Mouse (Mus musculus) lung, adult 2 months (tissue): Measurements from ENCODE around the gene Gm20388. TPM values are rescaled to one million over a fixed set of nuclear protein-coding genes. Genes with fewer than 3 reads are reported as not detected.

ENCODE experiments used
- DNase-seq: peaks from one replicate; pipeline ENCODE4 v3.0.0; 2022
- H3K4me1 ChIP-seq: fragments of 200-500 bp; 2 replicates; pipeline ENCODE4 v1.6.1; 2011; ENCODE audit warnings: low read length; ENCODE audit not compliant: control insufficient read depth, insufficient read depth
- H3K4me3 ChIP-seq: fragments of 200-500 bp; replicated peaks from 2 replicates; pipeline ENCODE3; 2011; ENCODE audit warnings: low read depth, mild to moderate bottlenecking, control low read depth, low read length; ENCODE audit errors: extremely low read depth
- CTCF ChIP-seq: fragments of 200-500 bp; IDR thresholded peaks from 2 replicates; pipeline ENCODE4 v1.5.1; 2011; ENCODE audit warnings: mild to moderate bottlenecking, low read length, control low read depth; ENCODE audit not compliant: insufficient read depth
- POLR2A ChIP-seq: fragments of 200-500 bp; IDR thresholded peaks from 2 replicates; pipeline ENCODE4 v1.6.1; 2011; ENCODE audit warnings: low read depth, mild to moderate bottlenecking, control low read depth, low read length, borderline replicate concordance; ENCODE audit errors: extremely low read depth
- WGBS: fragments of 180-500 bp; shearing (Covaris S2); methylation state at CpG from one replicate; pipeline ENCODE4 v1.1.7; 2018; 5-methylcytosine and 5-hydroxymethylcytosine counted together
- polyA plus RNA-seq: library from polyadenylated mRNA; depleted of rRNA; stranded (reverse); fragments of >200 nt; gene quantifications from 2 replicates; pipeline ENCODE4 v1.2.3, GENCODE M21; 2012

The Gm20388 gene
- polyA plus RNA-seq, 1 experiment: 67.8 TPM

DNA sequence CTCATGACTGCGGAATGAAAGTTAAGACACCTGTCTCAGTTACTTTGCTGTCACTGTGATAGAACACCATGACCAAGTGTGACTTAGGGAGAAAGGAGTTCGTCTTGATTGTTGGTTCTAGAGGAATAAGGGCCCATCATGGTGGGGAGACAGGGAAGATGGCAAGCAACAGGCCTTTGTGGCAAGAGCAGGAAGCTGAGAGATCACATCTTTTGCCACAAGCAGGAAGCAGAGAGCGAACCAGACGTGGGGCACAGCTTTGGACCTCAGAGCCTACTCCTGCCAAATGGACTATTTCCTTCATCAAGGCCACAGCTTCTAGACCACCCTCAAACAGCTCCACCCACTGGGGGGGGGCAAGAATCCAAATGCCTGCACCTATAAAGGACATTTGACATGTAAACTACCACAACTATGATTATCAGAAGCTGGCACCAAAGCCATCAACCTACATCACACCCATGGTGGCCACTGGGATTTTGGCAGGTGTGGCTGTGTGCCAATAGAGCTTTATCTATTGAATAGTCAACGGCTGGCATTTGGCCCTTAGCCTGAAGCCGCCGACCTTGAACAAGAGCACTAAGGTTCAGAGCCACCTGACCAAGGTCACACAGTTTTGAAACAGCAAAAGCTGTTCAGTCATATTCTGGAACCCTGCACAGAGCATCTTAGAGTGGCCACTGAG lies 2854.3 kb downstream of the Gm20388 start:
- DNase-seq: no peak
- no peaks in the 10 kb centered on the region for H3K4me1 ChIP-seq
- no peak overlapping the region for H3K4me3 ChIP-seq
- 71% methylated on average over 7 of the region's 7 CpGs for WGBS
- TF ChIP-seq POLR2A (no peak), CTCF (no peak)

DNA sequence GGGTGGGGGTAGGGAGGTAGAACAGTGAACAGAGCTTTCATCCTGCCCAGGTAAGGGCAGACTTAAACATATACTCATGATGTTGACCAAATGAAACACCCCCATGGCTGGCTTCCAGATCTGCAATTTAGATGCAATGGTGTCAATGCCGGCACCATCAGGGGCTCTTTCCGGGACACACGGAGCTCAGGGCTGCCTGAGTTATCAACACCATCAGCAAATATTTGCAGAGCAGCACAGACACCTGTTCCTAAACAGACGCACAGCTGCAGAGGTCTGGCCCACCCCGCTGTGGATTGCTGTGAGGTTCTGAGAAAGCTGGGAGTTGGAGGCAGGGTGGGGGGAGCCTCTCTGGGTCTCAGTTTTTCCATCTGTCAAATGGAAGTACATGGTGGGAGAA lies 2855.5 kb downstream of the Gm20388 start:
- Histone ChIP-seq H3K4me1 (no peaks in the 10 kb centered on the region), H3K4me3 (no peak overlapping the region)
- 39% methylated on average over 5 of the region's 5 CpGs for WGBS
- TF ChIP-seq CTCF (no peak), POLR2A (no peak)
- DNase-seq: no peak

DNA sequence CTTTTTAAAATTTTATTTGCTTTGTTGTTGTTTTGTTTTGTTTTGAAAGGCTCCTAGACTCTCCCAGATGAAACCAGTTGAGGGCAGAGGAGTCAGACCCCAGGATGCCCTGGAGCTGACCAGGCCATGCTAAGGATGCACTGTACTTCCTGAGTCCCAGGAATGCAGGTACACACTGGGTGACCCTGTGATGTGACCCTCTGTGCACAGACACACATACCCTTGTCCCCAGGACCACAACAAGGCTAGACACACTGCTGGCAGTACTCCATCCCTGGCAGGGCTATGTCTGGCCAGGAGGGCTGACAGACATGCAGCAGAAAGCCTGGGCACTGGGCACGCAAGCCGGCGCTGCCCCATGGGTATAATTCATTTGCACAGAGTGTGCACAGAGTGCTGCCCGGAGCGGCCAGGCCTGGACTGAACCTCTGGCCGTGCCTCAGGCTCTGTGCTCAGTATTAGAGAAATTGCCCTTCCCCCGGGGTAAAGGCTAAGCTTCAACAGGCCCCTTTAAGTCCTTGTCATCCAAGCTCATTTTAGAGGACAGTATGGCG lies 2856.1 kb downstream of the Gm20388 start:
- Histone ChIP-seq H3K4me1 (no peaks in the 10 kb centered on the region), H3K4me3 (no peak overlapping the region)
- no peak for DNase-seq
- TF ChIP-seq POLR2A (no peak), CTCF (no peak)
- WGBS: 76% methylated on average over 8 of the region's 8 CpGs

GRCm38 (mm10) chr8:122767229-122767628 lies 2856.6 kb downstream of the Gm20388 start:
- no peak overlapping the region for H3K4me3 ChIP-seq
- H3K4me1 ChIP-seq: no peaks in the 10 kb centered on the region
- no peak for TF ChIP-seq POLR2A
- no peak for TF ChIP-seq CTCF
- 46% methylated on average over 9 of the region's 9 CpGs for WGBS
- no peak for DNase-seq

DNA sequence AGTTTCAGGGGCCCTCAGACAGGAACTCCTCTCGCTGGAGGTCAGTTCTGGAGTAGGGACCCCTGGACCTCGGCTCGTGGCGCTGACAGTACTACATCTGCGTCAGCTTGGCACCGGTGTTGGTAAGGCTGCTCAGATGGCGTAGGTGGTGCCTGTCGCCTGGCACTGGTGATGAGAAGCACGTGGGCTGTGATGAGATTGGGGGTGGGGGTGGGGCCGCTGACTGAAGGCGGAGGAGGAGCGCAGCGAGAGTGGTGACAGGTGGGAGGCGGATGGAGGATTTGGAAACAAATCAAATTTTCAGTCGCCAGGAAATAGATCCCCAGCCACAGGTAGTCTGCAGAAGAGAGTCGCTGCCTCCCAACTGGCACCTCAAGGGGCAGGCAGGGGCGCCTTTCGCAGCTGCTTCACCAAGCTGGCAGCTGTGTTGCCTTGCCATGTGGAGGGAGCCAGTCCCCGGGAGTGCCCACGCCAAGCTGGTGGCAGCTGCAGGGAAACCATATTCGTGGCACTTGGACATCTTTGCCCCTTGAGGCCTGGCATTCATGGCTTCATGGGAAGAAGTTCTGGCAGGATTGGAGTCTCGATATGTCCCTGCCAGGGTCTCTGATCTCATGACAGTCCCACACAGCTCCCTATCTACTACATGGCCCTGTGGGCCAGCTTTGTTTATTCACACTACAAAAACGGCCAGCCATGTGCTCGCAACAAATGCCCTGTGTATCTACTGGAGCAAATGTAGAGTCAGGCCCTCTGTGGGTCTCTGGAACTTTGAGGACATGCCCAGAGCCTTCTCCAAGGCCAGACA lies 2858.8 kb downstream of the Gm20388 start:
- TF ChIP-seq CTCF: no peak
- no peak for TF ChIP-seq POLR2A
- H3K4me1 ChIP-seq: no peaks in the 10 kb centered on the region
- 51% methylated on average over 24 of the region's 24 CpGs for whole genome bisulfite sequencing
- no peak for DNase-seq
- H3K4me3 ChIP-seq: no peak overlapping the region

DNA sequence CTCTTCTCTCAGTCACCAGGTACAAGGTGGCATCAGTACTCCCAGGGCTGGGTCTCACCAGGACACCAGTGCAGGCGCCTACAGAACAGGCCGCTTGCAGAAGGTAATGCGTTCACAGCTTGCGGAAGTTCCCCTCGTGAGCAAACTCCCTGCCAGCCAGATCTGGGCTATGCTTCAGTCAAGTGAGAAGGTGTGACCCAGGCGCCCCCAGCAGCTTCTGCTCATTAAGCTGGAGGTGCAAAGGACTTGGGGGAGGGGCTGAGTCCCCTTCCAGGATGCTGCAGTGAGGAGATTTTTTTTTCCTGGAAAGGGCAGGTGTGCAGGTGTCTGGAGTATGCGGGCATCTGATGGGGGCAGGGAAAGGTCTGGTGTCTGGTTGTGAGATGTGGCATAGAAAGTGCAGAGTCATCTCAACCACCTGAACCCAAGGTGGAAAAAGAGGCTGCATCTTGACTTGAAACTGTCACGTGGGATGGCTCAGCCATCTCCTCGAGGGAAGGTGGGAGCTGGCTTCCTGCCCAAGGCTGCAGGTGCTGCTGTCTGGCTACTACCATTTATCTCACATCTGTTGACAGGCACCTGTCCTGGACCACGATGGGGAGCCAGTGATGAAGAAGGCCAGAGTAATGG lies 2861.9 kb downstream of the Gm20388 start:
- DNase-seq: no peak
- H3K4me1 ChIP-seq: peaks cover 5% of the 10 kb centered on the region
- 21% methylated on average over 10 of the region's 10 CpGs for WGBS
- TF ChIP-seq CTCF (no peak), POLR2A (no peak)
- no peak overlapping the region for H3K4me3 ChIP-seq

DNA sequence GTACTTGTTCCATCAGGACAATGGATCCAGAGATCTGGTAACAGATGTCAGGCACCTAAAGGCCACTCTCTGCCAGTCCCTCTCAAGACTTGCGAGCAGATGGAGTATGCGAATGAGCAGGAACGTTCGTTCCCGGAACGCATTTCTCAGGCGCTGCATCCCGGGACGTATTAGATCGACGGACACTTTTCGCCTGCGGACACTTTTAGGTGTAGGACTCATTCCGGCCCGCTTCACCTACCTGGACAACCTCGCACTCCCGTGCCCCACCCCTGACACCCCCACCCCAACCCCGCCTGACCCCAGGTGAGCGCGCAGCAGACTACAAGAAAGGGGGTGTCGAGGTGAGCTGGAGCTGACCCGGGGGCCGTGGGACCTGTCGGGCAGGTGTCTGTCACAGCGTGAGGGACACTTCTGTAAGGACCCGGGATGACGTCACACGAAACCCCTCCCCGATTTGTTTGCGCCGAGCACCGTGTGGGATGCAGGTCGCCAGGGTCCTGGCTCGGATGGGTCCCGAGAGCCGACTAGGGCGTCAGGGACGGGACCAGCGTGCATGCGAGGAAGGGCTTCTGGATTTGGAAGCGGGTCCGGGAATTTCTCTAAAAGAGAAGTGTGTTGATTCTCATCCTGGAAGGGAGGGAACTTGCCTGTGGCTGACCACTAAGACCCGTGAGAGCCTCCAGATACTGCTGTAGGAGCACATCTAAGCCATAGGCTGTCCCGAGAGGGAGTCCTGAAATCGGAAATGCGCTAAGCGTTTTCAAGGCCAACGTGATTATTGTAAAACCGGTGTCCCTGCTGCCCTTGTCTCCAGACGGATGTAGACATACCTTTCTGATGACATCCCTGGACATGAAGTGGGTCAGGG lies 2864.9 kb downstream of the Gm20388 start, which contains the start of gene Acsf3:
Gene Acsf3 (plus strand): TSS at position 202 of the 871 bp plus-strand sequence.
- Histone ChIP-seq H3K4me1 (peaks cover 5% of the 10 kb centered on the region), H3K4me3 (peak within 1 kb of the TSS; percentile 84)
- DNase-seq: peak; percentile 67
- peak; percentile 27; the same call in 1 of the 2 replicates for TF ChIP-seq POLR2A
- TF ChIP-seq CTCF: no peak
- WGBS: 1% methylated on average over 50 of the region's 50 CpGs

DNA sequence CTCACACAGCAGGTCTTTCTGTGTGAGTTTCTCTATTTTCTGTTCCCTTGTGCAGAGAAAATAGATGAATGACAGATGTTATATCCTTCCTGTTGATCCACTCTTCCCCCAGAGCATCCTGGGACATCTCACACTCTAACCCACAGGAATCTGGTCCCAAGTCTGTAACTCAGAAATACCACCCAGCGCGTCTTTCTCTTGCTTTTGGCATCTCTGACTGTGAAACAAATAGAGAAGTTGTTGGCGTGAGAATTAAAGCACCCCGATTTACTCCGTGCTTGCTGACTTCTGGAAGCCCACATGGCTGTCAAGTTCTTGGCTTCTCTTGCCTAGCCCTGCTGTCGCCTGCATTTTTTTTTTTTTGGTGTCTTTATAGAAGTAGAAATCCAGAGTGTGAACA lies 2867.1 kb downstream of the Gm20388 start:
- 89% methylated on average over 6 of the region's 6 CpGs for WGBS
- no peak overlapping the region for H3K4me3 ChIP-seq
- no peak for TF ChIP-seq CTCF
- no peak for DNase-seq
- H3K4me1 ChIP-seq: peaks cover 5% of the 10 kb centered on the region
